Mouse (Mus musculus): ENCODE results near the gene Smug1.

GRCm38 (mm10) chr15:103133761-103134160 is 33.1 kb downstream of the Smug1 start:
- TF ChIP-seq CTCF (conservative IDR thresholded peaks at IDR 0.05; ENCODE audit: low read length) (no peak), NANOG (IDR thresholded peaks at IDR 0.05; ENCODE audit: borderline replicate concordance, low read length) (no peak), POU5F1 (IDR thresholded peaks at IDR 0.05; ENCODE audit: borderline replicate concordance, low read length) (no peak)
